In genomic region chr15:84466458-84467267, GRCm38 (mm10) we compare ENCODE assay signal across 9 mouse cellular contexts. TPM values are rescaled to one million over a fixed set of nuclear protein-coding genes. Genes with fewer than 3 reads are reported as not detected.
A peak's percentile ranks its signal among the peaks of the same experiment; 100 is the strongest.
DNase-seq lines count a peak whose midpoint lies in the region; ATAC-seq and TF ChIP-seq lines count a peak whose summit lies in the region.
"Had no signal": no experiment of that assay in that cellular context is flagged by ENCODE, and none has a peak within 500 bp of the region (broad histone marks: within the 10 kb centered on the region; RNA-seq: fewer than 3 reads in every experiment).

No protein-coding gene starts in this region.

- H3K36me3 ChIP-seq in forebrain, embryonic 16.5 days (ENCODE audit: control insufficient read depth, insufficient read depth): no peaks in the 10 kb centered on the region
- H3K36me3 ChIP-seq: G1E had no signal

- peak overlapping the region; percentile 16; the same call in 1 of the 2 replicates for H3K27ac ChIP-seq in forebrain, embryonic 16.5 days (ENCODE audit: low read length)

- no peak overlapping the region for H3K4me2 ChIP-seq in forebrain, embryonic 16.5 days (ENCODE audit: low read length)

- WGBS in forebrain, embryonic 16.5 days: 34% methylated on average over 13 of the region's 13 CpGs
- 34% methylated on average over 13 of the region's 13 CpGs for WGBS in lung, adult 2 months

- no peak overlapping the region for H3K4me3 ChIP-seq in forebrain, embryonic 16.5 days (replicated peaks; ENCODE audit: low read length)
- H3K4me3 ChIP-seq in lung, adult 2 months (replicated peaks; ENCODE audit: extremely low read depth, low read depth, low read length): no peak overlapping the region

- ATAC-seq in forebrain, embryonic 16.5 days: peak; percentile 38; the same call in 1 of the 2 replicates

- no peaks in the 10 kb centered on the region for H3K9me3 ChIP-seq in forebrain, embryonic 16.5 days (ENCODE audit: control insufficient read depth, low read length)

- no peak overlapping the region for H3K9ac ChIP-seq in forebrain, embryonic 16.5 days (replicated peaks; ENCODE audit: low read depth, low read length)

- no peak for TF ChIP-seq CTCF in lung, adult 2 months (IDR thresholded peaks at IDR 0.05; ENCODE audit: insufficient read depth, low read length)

- peaks cover 7% of the 10 kb centered on the region for H3K4me1 ChIP-seq in forebrain, embryonic 16.5 days (replicated peaks; ENCODE audit: control insufficient read depth, insufficient read depth, low read length)
- H3K4me1 ChIP-seq in lung, adult 2 months (ENCODE audit: control insufficient read depth, insufficient read depth, low read length): no peaks in the 10 kb centered on the region; the same call in 1 of the 2 replicates

- TF ChIP-seq POLR2A in lung, adult 2 months (IDR thresholded peaks at IDR 0.05; ENCODE audit: borderline replicate concordance, extremely low read depth, low read depth, low read length): no peak

- no peaks in the 10 kb centered on the region for H3K27me3 ChIP-seq in forebrain, embryonic 16.5 days (replicated peaks; ENCODE audit: control insufficient read depth, insufficient read depth, low read length)

- DNase-seq in layer of hippocampus, adult 9-11 months: peak; percentile 39
- DNase-seq in layer of hippocampus, adult 9-10 months (ENCODE audit: low spot score): no peak
- DNase-seq in lung, adult 2 months: peak; percentile 14
- peak; percentile 53 for DNase-seq in retina, embryonic 14.5 days (ENCODE audit: low spot score)
- DNase-seq in urinary bladder, postnatal 25 days (ENCODE audit: low spot score): no peak
- DNase-seq in adrenal gland, adult 8-10 months: no peak
- DNase-seq in thymus, adult 18-20 months: no peak

RNA-seq across cellular contexts. Expression of gene Shisal1, which starts 19.8 kb away (rescaled TPM):
- polyA plus RNA-seq in forebrain, embryonic 16.5 days (2015; fragmentation: Nextera tagmentation; extraction: Ambion mirVana): 8.1 and 13.5 TPM in 2 replicates
- polyA plus RNA-seq in lung, adult 2 months (2012; rRNA removed): 6.2 and 9.4 TPM in 2 replicates
- 1 to 10 TPM; 1.4 to 3.1 (median 2.2) TPM for total RNA-seq in adrenal gland, adult 8-10 months (2022)
- polyA plus RNA-seq: G1E had no signal

Comparison
In these comparisons a context has a peak if more than half of its experiments do, and no peak if none do; other contexts are left out.
1. DNase-seq: peak in layer of hippocampus, adult 9-11 months (single experiment), lung, adult 2 months (single experiment) and retina, embryonic 14.5 days (single experiment); none in layer of hippocampus, adult 9-10 months (single experiment), urinary bladder, postnatal 25 days (single experiment), adrenal gland, adult 8-10 months (single experiment) and thymus, adult 18-20 months (0 of 2).